Mouse (Mus musculus): ENCODE measurements around the gene Galnt18.

DNA sequence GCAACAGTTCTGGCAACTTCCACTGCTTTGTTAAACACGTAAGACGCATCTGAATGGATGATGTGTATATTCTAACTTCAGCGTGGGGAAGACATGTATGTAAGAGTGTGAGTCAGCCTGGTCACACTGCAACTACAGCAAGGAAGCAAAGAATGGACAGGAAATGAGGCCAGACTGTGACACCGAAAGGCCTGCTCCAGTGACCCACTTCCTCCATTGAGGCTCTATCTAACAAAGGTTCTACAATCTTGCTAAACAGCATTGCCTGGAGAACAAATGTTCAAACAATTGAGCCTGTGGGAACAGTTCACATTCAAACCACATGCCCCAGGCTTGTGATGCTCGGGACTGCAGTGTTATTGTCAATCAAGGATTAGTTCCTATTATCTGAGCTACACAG is 21.0 kb upstream of the Galnt18 start:
- TF ChIP-seq CTCF (IDR thresholded peaks at IDR 0.05; ENCODE audit: borderline replicate concordance, insufficient read depth, low read depth, low read length): no peak
- no peak for TF ChIP-seq POLR2A (IDR thresholded peaks at IDR 0.05; ENCODE audit: borderline replicate concordance, insufficient read depth, low read length)
